Mouse (Mus musculus) spleen, postnatal 36 days (tissue): ENCODE measurements around the gene Mettl13.

Source experiments
- DNase-seq, 2 experiments: peaks; one replicate each; pipeline ENCODE4 v3.0.0; 2022; ENCODE audit warnings: low spot score in 2 of 2, mixed read lengths in 1 of 2

The Mettl13 gene

DNA sequence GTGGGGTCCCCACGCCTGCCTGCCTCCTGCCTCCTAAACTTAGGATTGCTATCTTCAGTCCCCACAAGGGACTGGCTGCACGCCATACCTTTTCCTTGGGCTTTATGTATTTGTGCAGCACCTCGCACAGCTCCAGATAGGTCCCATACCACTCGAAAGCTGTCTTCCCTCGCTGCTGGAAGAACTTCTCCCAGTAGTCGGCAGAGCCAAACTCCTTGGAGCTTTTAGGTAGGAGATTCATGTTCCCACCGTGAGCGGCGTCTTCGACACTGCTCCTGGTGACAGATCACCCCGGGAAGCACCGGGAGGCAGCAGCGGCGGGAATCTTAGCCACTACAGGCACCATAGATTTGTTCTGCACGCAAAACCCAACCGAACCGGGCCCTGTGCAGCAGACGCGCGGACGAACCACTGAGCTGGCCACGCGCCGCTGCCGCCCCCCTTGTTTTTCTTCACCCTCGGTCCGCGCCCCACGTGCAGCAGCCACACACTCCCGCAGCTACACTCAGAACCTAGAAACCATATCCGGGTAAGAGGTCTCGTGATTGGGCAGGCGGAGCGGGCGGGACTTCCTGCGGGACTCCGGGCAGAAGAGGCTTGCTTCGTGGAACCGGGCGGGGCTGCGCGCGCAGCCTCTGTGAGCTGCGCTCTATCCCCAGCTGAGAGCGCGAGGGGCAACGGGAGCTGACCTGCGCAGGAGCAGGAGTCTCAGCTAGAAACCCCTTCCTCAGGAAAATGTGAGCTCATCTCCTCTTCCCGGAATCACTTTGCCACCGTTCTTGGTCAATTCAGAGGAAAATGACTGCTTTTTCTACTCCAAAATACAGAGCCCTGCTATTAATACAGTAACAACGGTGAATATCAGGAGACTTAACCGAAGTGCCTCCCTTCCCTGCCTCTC, at the start of gene Mettl13:
Mettl13 (minus strand) TSS at position 536 of the 901 bp plus-strand sequence.
- DNase-seq = peak; percentile 89 to 90

DNA sequence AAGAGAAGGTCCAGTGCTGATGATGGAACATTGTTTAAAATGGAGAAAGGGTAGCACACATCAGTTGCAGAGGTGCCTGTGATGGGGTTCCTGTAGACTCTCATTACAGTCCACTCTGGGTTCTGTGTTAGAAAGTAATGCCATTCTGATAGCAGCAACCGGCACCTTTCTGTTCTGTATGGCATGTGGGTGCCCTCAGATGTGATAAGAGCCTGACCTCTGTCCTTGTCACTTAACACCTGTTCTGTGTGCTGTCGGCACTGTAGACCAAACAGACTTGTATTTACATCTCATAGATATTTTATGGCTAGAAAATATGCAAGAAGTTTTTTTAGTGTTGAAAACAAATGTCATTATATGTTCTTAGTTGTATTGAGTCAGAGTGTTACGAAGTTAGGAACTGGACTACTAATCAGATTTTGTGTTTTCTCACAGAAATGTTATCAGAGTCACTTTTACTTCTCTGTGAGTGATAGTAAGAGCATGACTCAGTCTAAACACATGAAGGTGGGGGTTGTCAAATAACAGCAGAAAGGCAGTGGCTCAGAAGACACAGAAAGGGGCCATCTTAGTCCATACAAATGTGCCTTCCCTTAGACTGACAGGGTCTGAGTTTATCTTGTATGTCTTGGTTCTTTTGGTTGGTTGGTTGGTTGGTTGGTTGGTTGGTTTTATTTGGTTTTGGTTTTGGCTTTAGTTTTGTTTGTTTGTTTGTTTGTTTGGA, 49.2 kb upstream of the Mettl13 start:
- DNase-seq = no peak

DNA sequence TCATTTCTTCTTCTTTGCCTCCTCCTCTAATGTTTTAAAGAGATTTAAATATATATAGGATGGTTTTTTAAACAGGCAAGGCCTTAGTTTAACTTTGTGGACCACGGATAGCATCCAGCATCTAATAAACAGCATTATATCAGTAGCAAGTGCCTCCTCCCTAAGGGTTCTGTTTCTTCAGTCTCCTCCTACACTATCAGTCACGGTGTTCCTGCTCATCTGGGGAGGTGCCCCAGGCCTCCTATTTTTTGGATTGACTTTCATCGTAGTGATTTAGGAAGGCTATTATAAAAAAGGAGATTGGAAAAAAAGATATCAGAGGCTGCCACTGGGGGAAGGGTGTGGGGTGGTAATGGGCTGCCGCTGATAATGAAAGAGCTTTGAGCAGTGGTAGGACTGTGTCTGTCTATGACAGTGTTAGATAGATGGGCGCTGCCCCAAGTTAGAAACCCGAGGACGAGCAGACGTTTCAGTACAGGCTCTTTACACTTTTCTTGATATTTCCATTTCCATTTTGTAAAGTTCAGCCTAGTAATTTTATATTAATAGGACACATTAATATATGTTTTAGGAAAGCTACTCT, 42.2 kb upstream of the Mettl13 start:
- DNase-seq = no peak

DNA sequence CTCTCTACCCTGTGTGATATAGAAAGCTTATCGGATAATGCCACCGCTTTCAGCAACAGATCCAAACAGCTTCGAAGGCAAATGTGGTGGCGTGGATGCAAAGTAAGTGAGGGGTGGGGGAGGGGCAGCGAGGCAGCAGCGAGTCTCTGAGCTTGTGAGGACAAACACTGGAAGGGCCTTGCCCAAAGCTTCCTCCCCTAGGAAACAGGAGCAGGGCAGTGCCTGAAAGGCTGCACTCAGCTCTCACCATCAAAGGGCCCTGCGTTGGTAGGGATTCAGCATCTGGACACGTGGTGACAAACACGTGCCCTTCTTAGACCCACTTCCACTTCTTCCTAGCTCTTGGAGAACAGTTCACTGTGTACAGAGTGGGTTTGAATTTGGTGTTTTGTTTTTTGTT, 41.1 kb upstream of the Mettl13 start:
- no peak for DNase-seq

DNA sequence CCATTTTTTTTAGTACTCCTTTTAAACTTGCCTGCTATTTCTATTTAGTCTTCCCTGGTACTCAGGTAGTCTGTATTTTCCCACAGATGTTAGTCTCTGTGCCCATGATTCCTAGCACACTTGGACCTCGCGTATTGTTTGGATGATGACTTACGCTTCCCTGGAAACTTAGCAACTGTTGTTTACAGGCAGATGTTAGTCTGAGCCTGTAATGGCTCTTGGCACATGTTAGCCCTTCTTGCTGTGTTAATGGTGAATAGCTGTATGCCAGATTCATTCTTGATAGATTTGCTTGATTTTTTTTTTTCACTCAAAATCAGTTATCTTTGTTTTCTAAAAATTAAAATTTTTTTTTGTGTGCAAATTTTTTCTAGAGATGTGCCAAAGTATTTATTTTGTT, 40.3 kb upstream of the Mettl13 start:
- DNase-seq = no peak

DNA sequence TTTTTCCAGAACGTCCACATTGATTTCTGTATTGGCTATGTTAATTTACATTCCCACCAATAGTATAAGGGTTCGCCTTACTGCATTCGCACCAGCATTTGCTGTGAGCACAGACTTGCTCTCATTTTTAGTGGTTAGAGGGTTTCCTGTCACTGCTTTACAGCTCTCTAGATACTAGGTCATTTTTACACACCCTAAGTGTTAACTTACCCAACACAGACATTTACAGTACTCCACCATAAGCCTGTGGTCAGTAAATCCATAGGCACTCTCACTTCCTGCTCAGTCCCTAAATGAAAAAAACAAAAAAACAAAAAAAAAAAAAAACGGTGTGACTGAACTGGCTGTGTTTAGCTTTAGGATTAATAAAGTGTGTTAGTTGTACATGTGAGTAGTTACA, 37.9 kb upstream of the Mettl13 start:
- no peak for DNase-seq

DNA sequence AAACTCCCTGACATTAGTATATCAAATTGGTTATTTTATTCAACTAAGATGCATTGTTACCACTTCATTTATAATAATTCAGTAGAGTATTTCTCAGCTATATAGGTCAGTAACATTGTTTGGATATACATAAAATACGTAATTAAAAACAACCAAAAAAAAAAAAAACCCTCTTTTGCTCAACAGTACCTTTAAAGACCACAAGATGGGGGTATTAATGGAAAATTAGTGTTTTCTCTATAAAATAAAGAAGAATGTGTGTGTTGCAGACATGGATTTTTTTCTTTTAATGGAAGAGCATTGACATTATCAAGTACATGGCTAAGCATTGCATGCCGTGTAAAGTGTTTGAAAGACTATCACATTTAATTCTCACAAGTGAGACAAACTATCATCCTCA, 34.5 kb upstream of the Mettl13 start:
- no peak for DNase-seq

DNA sequence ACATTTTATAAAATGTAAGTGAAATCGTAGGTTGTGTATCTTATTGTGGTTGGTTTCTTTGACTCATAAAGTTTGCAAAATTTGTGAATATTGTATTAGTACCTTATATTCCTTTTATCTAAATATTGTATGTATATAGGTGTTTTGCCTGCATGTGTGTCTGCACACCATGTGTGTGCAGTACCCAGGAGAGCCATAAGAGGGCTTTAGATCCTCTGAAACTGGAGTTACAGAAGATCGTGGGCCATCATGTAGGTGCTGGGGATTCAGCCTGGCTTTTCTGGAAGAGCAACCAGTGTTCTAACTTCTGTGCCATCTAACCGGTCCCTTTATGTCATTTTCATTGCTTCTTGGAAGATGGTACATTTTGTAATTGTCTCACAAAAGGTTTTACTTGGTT, 26.7 kb upstream of the Mettl13 start:
- no peak for DNase-seq

DNA sequence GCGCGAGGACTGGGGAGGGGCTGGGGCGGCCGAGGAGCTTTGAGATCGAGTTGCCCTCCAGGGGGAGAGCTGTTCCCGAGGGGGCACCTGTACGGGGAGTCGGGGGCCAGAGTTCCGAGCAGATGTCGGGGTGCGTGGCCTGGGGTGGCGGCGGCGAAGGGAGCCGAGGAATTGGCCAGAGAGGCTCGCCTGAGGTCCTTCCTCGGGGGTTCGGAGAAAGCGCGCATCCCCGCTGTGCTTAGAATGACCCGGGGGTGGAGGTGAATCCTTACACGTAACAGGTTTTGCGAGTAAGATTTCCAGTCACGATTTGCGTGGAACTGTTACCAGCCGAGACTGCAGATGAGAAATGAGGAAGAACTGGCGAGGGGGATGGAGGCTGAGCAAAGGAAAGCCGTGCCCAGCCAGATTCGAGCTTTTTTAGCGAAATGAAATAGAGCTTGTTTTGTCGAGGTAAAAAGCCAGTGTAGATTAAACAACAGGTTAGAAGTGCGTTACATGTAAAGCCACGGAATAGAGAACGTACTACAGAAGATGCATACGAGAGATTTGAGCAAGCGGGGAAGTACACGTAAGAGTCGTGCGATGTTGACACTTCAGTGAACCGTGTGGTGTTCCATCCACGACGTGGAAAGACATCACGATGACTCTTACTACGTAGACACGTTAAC, 22.7 kb upstream of the Mettl13 start:
- peak; percentile 41 to 49 for DNase-seq

DNA sequence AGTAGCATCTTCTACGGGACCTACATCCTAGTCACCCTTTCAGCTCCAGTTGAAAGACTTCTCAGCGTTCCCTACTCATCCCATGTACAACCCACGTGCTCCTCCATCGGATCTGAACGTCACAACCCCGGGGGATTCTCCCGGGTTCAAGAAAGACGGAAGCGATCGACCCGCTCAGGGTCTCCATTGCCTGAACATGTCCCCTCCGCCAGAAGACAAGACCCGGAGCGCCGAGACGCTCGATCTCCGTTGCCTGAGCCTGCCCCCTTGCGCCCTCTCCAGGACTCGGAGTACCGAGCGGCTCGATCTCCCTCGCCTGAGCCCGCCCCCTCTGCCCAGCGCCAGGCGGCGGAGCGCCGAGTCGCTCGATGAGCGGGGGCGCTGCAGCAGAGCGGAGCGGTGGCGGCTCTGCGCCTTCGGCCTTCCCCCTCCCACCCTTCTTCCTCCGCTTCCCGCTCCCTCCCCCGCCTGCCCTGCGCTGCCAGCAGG, 22.0 kb upstream of the Mettl13 start, which contains the start of gene Vamp4:
Vamp4 (plus strand) TSS at position 256 of the 489 bp plus-strand sequence.
- DNase-seq = peak; percentile 90 to 93

DNA sequence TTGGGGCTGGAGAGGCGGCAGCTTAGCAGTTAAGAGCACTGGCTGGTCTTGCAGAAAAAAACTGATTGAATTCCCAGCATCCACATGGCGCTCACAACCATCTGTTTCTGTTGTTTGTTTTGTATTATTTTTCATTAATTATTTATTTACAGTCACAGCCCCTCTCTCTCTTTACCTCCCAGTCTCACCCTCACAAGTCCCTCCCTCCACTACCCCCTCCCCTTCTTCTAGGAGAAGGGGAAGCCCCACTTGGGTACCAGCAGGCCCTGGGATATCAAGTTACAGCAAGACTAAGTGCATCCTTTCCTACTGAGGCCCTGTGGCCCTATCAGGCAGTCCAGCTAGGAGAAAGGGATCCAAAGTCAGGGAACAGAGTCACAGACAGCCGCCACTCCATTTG, 19.0 kb upstream of the Mettl13 start:
- DNase-seq = no peak

DNA sequence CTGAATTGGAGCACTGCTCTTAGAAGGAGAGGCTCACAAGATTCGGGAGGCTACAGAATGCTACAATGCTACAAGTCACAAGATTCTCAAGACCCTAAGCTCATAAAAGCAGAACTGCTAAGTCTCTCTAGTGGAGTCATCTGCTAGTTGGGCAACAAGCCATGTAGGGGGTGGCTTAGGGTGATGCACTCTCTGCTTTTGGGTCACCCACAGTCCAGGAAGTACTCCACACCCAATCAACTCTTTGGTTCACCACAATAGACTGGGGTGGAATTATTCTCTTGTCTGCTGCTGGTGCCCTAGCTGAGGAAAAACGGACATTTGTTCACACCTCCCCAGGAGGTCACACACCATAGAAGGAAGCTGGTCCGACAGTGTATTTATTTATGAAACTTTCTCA, 16.6 kb upstream of the Mettl13 start:
- peak; percentile 10 to 50 for DNase-seq

DNA sequence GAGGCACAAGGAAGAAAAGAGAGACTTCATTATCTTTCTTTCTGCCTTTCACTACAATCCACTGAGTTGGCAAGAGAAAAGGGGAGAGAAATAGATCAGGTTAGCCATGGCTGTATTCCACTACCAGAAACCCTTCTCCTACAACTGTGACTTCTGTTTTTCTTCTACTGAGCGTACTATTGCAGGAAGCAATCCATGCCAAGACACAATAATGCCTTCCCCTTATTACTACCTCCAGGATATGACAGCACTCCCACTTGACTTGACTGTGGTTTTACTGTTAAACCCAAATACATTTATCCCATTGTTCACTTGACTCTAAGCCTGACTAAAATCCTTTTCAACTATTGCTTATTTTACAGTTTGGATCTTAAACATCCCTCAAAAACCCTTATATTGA, 14.9 kb upstream of the Mettl13 start:
- DNase-seq = no peak

DNA sequence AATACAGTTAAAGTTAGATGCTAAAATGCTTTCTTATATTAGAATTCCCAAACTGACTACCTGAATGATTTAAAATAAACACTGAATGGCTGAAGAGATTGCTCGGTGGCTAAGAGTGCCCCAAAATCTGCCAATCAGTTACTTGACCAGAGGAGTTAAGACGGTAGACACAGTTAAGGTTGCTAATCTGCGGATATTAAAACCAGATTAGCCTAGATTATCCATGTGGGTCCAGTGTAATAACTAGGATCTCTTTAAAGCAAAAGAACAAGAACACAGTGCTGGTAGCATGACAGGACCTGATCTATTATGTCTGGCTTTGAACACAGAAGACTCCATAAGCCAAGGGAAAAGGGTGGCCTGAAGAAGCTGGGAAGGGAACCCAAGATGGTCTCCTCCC, 5.8 kb upstream of the Mettl13 start:
- no peak for DNase-seq

DNA sequence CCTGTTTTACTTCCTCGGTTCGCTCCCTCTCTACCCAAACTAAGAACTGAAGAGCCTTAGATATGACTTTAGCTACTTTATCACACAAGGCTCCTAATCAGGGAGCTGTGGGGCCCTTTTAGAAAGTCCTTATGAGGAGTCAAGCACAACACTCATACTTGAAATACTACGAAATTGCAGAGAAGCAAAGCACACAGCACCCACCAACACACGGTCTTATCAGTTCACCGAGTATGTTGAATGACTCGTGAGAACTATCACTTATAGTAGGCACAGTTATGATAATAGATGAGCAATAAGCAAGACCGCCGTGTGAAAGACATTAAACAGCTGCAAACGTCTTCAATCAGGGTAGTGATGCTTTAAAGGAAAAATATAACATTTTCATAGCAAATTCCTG, 4.6 kb upstream of the Mettl13 start:
- no peak for DNase-seq

DNA sequence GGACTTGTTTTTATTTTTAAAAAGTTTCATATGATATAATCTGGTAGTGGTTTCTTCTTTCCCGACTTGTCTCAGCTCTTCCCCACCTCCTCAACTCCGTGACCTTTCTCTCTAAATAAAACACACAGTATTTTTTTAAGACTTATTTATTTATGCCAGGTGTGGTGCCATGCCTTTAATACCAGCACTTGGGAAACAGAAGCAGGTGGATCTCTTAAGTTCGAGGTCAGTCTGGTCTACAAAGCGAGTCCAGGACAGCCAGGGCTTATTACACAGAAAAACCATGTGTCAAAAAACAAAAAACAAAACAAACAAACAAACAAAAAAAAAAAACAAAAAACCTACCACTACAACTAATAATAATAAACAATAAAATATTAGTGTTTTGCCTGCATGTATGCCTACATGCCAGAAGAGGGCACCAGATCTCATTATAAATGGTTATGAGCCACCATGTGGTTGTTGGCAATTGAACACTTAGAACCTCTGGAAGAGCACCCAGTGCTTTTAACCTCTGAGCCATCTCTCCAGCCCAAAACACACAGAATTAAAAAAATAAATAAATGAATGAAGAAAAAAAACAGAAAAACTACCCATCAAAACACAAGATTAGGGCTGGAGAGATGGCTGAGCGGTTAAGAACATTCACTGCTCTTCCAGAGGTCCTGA, 1.4 kb upstream of the Mettl13 start:
- peak in 1 of 2 experiments; percentile 23 for DNase-seq

DNA sequence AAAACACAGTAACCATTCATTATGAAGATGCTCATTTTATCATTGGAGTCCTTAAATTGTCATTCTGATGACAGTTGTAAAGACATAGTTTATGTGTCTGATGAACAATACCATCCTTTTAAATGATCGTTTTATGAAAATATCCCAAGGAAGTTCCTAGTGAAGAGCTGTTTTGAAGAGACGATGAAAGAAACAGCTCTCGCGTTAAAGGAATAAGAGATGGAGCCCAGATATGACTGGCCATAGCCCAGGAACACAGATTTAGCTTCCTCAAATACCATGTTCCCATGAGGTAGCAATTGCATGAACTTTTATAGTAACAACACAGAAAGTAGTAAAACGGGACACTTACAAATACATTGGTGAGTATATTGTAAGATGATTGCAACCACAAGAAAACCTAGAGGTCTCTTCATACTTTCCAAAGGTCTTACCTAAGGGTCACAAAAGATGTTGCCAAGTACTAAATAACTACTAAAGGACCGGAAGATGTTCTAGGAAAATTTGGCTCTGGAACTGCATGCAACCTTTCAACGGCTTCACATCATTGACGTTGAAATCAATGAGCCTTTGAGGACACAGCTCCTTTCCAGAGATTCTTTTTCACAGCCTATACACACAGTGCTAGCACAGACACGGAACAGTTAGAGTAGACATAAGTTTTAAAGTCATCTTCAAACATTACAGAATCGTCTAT, 714 bp upstream of the Mettl13 start:
- DNase-seq = no peak

DNA sequence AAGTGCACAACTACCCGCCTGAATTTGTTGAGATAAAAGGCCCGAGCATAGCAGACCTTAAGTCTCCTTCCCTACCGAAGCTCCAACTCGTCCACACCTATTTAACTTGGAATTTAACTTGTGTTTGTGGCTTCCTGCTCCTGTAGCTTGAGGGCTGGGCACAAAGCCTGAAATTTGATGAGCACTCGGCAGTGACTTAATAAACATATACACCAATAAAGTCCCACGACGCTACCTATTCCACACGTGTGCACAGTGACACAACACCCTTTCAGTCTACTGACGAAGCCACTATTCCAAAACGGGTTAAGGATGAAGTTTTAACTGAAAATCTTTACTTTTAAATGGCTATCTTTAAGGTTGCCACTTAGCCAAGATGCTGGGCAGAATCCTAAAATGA, 744 bp downstream of the Mettl13 start:
- no peak for DNase-seq

DNA sequence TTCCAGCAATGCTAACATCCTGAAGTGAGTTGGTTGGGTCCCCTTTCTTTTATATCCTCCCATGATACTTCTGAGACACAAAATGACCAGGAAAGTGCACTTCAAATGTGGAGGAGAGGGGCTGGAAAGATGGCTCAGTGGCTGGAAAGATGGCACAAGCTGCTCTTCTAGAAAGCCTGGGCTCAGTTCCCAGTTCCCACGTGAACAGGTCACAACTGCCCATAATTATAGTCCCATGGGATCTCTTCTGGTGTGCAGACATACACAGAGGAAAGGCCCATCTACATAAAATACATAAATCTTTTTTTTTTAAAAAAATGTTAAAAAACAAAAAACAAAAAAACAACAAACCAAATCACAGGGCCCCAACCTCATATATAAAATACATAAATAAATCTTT, 5.1 kb downstream of the Mettl13 start:
- DNase-seq = no peak

DNA sequence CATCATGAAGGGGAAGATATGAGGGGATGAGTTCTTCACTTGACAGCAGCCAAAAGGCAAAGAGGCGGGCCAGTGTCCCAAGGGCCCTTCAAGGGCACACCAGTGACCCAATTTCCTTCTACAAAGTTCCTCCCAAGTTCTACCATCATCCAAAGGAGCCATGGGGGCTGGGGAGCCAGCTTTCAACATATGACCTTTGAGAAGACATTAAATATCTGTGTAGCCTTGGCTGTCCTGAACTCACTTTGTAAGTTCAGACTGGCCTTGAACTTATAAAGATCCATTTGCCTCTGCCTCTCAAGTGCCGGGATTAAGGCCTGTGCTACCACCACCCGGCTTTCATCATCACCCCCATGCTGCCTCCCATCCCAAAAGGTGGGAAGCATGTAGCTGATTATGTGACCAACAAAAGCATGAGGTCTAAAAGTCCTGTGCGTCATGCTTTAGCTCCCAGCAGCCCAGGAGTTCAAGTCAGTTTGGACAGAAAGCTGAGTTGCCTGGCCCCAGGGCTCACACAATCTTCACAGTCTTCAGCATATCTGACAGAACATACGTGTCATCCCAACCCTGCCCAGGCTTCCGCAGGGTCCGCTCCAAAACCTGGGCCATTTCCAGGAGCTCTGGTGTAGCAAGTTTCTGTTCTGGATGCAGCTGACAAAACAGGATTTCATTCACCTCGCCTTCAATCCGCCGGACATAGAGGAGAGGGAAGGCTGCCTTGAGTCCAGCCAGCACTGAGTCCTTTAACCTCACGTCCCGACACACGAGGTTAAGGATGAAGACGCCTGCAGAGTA, 14.4 kb downstream of the Mettl13 start:
- no peak for DNase-seq
